10 mouse cellular contexts compared by ENCODE assay signal in the genomic region with DNA sequence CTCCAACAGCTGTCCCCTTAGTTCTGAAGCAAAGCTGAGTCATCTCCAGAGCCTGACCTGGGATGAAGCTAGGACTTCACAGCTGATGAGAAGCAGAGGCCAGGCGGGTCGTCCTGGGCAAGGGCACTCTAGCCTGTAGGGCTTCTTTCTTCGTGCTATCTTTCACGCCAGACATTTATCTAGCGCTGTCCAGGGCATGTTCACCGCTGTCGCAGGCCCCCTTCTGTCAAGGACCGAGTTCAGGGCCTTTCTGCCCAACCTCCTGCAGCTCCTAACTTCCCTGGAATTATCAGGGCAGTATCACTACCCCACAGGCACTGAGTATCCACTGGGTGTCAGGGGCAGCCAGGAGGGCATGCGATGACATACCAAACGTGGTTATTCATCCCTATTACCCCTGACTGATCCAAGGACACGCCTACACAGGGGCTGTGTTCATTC. TPM values are rescaled to one million over a fixed set of nuclear protein-coding genes. Genes with fewer than 3 reads are reported as not detected.
DNase-seq lines count a peak whose midpoint lies in the region; ATAC-seq and TF ChIP-seq lines count a peak whose summit lies in the region.
"Had no signal": no experiment of that assay in that cellular context is flagged by ENCODE, and none has a peak within 500 bp of the region (broad histone marks: within the 10 kb centered on the region; RNA-seq: fewer than 3 reads in every experiment).

No protein-coding gene starts in this region.

- no peak for DNase-seq in hindbrain, embryonic 14.5 days (ENCODE audit: low spot score)
- no peak for DNase-seq in hindbrain, embryonic 11.5 days (ENCODE audit: low spot score)
- peak; percentile 72 for DNase-seq in liver, postnatal 0 days
- DNase-seq in thymus, postnatal 4 days = no peak
- DNase-seq in cerebellum, adult 8-10 months = no peak
- DNase-seq in layer of hippocampus, adult 11-12 months (ENCODE audit: low spot score) = no peak
- DNase-seq: kidney, adult 11 months had no signal

- 78% methylated on average over 11 of the region's 11 CpGs for WGBS in hindbrain, embryonic 14.5 days
- WGBS in hindbrain, embryonic 11.5 days = 75% methylated on average over 11 of the region's 11 CpGs
- WGBS in bone marrow, adult 2 months = 59% methylated on average over 11 of the region's 11 CpGs
- WGBS in heart, embryonic 13.5 days = 15% methylated on average over 11 of the region's 11 CpGs
- 45% methylated on average over 11 of the region's 11 CpGs for WGBS in liver, postnatal 0 days (ENCODE audit: insufficient replicate concordance)

- no peak overlapping the region for H3K9ac ChIP-seq in hindbrain, embryonic 14.5 days
- no peak overlapping the region for H3K9ac ChIP-seq in hindbrain, embryonic 11.5 days (ENCODE audit: low read depth, low read length)
- peak overlapping the region; percentile 38 for H3K9ac ChIP-seq in heart, embryonic 13.5 days
- H3K9ac ChIP-seq in liver, postnatal 0 days (replicated peaks) = 0 out of 2 replicates have a peak overlapping the region, but pooled peaks have one; percentile 6

- no peaks in the 10 kb centered on the region for H3K27me3 ChIP-seq in hindbrain, embryonic 14.5 days (ENCODE audit: control insufficient read depth, insufficient read depth, low read length)
- H3K27me3 ChIP-seq in hindbrain, embryonic 11.5 days (ENCODE audit: control insufficient read depth, insufficient read depth, low read length) = peaks cover 2% of the 10 kb centered on the region
- no peaks in the 10 kb centered on the region for H3K27me3 ChIP-seq in heart, embryonic 13.5 days (replicated peaks)
- peaks cover 20% of the 10 kb centered on the region for H3K27me3 ChIP-seq in liver, postnatal 0 days (ENCODE audit: insufficient read depth, low read length)

- H3K36me3 ChIP-seq in hindbrain, embryonic 14.5 days (replicated peaks; ENCODE audit: control insufficient read depth, insufficient read depth) = peaks cover 7% of the 10 kb centered on the region; the same call in 1 of the 2 replicates
- H3K36me3 ChIP-seq in hindbrain, embryonic 11.5 days (ENCODE audit: control insufficient read depth, insufficient read depth, low read length) = no peaks in the 10 kb centered on the region
- H3K36me3 ChIP-seq in heart, embryonic 13.5 days = peaks cover 36% of the 10 kb centered on the region
- H3K36me3 ChIP-seq in liver, postnatal 0 days (replicated peaks; ENCODE audit: insufficient read depth, low read length) = peaks cover 22% of the 10 kb centered on the region

- no peak for ATAC-seq in hindbrain, embryonic 14.5 days (ENCODE audit: low FRiP score)
- no peak for ATAC-seq in hindbrain, embryonic 11.5 days (ENCODE audit: low FRiP score)
- ATAC-seq in heart, embryonic 13.5 days (ENCODE audit: extremely low read depth, insufficient number of reproducible peaks, low FRiP score, low TSS enrichment) = 0 out of 2 replicates have a peak, but pooled peaks have one; percentile 6
- ATAC-seq in liver, postnatal 0 days = peak; percentile 74

- no peak for TF ChIP-seq POLR2A in bone marrow, adult 2 months (IDR thresholded peaks at IDR 0.05; ENCODE audit: borderline replicate concordance, control insufficient read depth, low read depth, low read length)

- H3K4me1 ChIP-seq in hindbrain, embryonic 14.5 days (replicated peaks; ENCODE audit: control insufficient read depth, insufficient read depth, low read length) = peaks cover 17% of the 10 kb centered on the region
- 0 out of 2 replicates have a peak, but pooled peaks cover 2% of the 10 kb centered on the region for H3K4me1 ChIP-seq in hindbrain, embryonic 11.5 days (replicated peaks; ENCODE audit: control insufficient read depth, insufficient read depth, low read length)
- peaks cover 10% of the 10 kb centered on the region for H3K4me1 ChIP-seq in bone marrow, adult 2 months (ENCODE audit: control insufficient read depth, insufficient read depth, low read length)
- H3K4me1 ChIP-seq in heart, embryonic 13.5 days = peaks cover 70% of the 10 kb centered on the region
- H3K4me1 ChIP-seq in liver, postnatal 0 days (ENCODE audit: insufficient read depth) = peaks cover 60% of the 10 kb centered on the region

- no peaks in the 10 kb centered on the region for H3K9me3 ChIP-seq in hindbrain, embryonic 14.5 days (ENCODE audit: control insufficient read depth, low read length)
- no peaks in the 10 kb centered on the region for H3K9me3 ChIP-seq in hindbrain, embryonic 11.5 days (ENCODE audit: control insufficient read depth, low read length)
- H3K9me3 ChIP-seq in heart, embryonic 13.5 days = no peaks in the 10 kb centered on the region
- H3K9me3 ChIP-seq in liver, postnatal 0 days (ENCODE audit: low read length) = no peaks in the 10 kb centered on the region

- no peak for TF ChIP-seq CTCF in bone marrow, adult 2 months (IDR thresholded peaks at IDR 0.05; ENCODE audit: control insufficient read depth, insufficient read depth, low read length)
- TF ChIP-seq CTCF in liver, postnatal 0 days (IDR thresholded peaks at IDR 0.05; ENCODE audit: low read depth) = peak; percentile 28

- H3K4me2 ChIP-seq in hindbrain, embryonic 14.5 days (replicated peaks) = 0 out of 2 replicates have a peak overlapping the region, but pooled peaks have one; percentile 5
- no peak overlapping the region for H3K4me2 ChIP-seq in hindbrain, embryonic 11.5 days (replicated peaks; ENCODE audit: low read depth, low read length)
- H3K4me2 ChIP-seq in heart, embryonic 13.5 days = peak overlapping the region; percentile 99
- peak overlapping the region; percentile 100 for H3K4me2 ChIP-seq in liver, postnatal 0 days (ENCODE audit: low read depth, low read length)
- H3K4me2 ChIP-seq: midbrain, embryonic 11.5 days had no signal

- TF ChIP-seq EP300 in liver, postnatal 0 days (IDR thresholded peaks at IDR 0.05; ENCODE audit: low read depth) = peak; percentile 97

- H3K27ac ChIP-seq in hindbrain, embryonic 14.5 days = no peak overlapping the region
- no peak overlapping the region for H3K27ac ChIP-seq in hindbrain, embryonic 11.5 days (ENCODE audit: low read depth, low read length)
- peak overlapping the region; percentile 76 for H3K27ac ChIP-seq in bone marrow, adult 2 months (ENCODE audit: control insufficient read depth, insufficient read depth, low read depth, low read length, poor library complexity)
- peak overlapping the region; percentile 48 for H3K27ac ChIP-seq in heart, embryonic 13.5 days (replicated peaks)
- peak overlapping the region; percentile 88 for H3K27ac ChIP-seq in liver, postnatal 0 days (ENCODE audit: low read depth)

- H3K4me3 ChIP-seq in hindbrain, embryonic 14.5 days (replicated peaks; ENCODE audit: low read length) = no peak overlapping the region
- no peak overlapping the region for H3K4me3 ChIP-seq in hindbrain, embryonic 11.5 days (ENCODE audit: low read depth, low read length)
- peak overlapping the region; percentile 17 for H3K4me3 ChIP-seq in bone marrow, adult 2 months (replicated peaks; ENCODE audit: control insufficient read depth, low read depth, low read length)
- peak overlapping the region; percentile 26 for H3K4me3 ChIP-seq in heart, embryonic 13.5 days
- H3K4me3 ChIP-seq in liver, postnatal 0 days (ENCODE audit: low read depth, low read length) = peak overlapping the region; percentile 81

RNA-seq across cellular contexts. Expression of gene Cdc42ep3, which starts 4.1 kb away (rescaled TPM):
- 50.5 and 50.6 TPM in 2 replicates for polyA plus RNA-seq in hindbrain, embryonic 14.5 days (2014; fragmentation: Nextera tagmentation; extraction: Ambion mirVana)
- polyA plus RNA-seq in hindbrain, embryonic 11.5 days (2014; fragmentation: Nextera tagmentation; extraction: Ambion mirVana) = 28.8 and 34.1 TPM in 2 replicates
- 21.5 and 29.6 TPM in 2 replicates for polyA plus RNA-seq in bone marrow, adult 2 months (2011; ENCODE audit: insufficient read depth, insufficient read length, low replicate concordance, missing spikeins)
- polyA plus RNA-seq in heart, embryonic 13.5 days (2015; fragmentation: Nextera tagmentation; extraction: Ambion mirVana) = 44.7 and 52.5 TPM in 2 replicates
- polyA plus RNA-seq in liver, postnatal 0 days (2015; fragmentation: Nextera tagmentation; extraction: Ambion mirVana) = 32.7 and 32.9 TPM in 2 replicates

Comparison
In these comparisons a context has a peak if more than half of its experiments do, and no peak if none do; other contexts are left out.
1. ATAC-seq: peak in heart, embryonic 13.5 days (single experiment) and liver, postnatal 0 days (single experiment); none in hindbrain, embryonic 14.5 days (single experiment) and hindbrain, embryonic 11.5 days (single experiment).
2. H3K27ac ChIP-seq: peak in bone marrow, adult 2 months (single experiment), heart, embryonic 13.5 days (single experiment) and liver, postnatal 0 days (single experiment); none in hindbrain, embryonic 14.5 days (single experiment) and hindbrain, embryonic 11.5 days (single experiment).
3. H3K4me3 ChIP-seq: peak in bone marrow, adult 2 months (single experiment), heart, embryonic 13.5 days (single experiment) and liver, postnatal 0 days (single experiment); none in hindbrain, embryonic 14.5 days (single experiment) and hindbrain, embryonic 11.5 days (single experiment).
4. H3K9ac ChIP-seq: peak in heart, embryonic 13.5 days (single experiment) and liver, postnatal 0 days (single experiment); none in hindbrain, embryonic 14.5 days (single experiment) and hindbrain, embryonic 11.5 days (single experiment).